Mouse (Mus musculus): ENCODE results near the gene Arhgef17. TPM values are rescaled to one million over a fixed set of nuclear protein-coding genes. Genes with fewer than 3 reads are reported as not detected.
"Not testable (repeated sequence)": the region's sequence is repeated elsewhere in the genome, so short reads cannot be mapped to it uniquely, and the experiment has no call there.

The Arhgef17 gene
- total and polyA plus RNA-seq, 3 experiments = 76.4 to 118 (median 81.7) TPM

DNA sequence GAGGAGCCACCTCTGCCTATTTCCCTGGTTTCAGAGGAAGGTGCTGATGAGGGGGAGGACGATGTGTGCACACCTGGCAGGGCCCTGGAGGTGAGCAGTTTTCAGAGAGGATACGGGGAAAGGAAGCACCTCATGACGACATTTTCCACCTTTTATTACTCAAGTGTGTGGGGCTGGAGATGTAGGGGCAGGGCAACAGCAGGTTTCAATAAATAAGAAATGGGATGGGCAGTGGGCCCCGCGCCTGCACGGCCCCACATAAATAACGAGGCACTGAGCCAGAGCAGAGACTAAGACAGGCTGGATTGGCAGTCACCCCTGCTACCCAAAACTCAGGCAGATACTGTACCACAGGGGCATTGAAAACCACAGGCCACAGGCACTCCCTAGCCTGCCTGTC, 85.9 kb downstream of the Arhgef17 start:
- not testable (repeated sequence) for DNase-seq

DNA sequence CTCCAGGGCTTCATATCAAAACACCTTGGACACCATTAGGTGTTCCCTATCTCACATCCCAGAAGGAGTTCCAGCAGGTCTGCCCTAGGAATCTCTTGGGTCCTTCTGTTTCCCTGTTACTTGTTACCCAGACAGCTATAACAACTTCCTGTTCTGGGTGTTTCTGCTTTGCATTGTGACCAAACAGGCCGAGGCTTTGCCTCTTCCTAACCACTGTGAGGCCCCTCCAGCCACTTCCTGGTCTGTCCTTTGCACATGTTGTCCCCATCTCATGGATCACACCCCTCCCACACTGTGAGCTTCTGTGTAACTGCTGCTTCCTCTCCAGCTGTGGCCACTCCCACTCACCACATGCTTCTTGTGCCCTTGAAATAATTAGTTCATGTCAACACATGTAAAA, 86.5 kb downstream of the Arhgef17 start:
- no peak for DNase-seq

DNA sequence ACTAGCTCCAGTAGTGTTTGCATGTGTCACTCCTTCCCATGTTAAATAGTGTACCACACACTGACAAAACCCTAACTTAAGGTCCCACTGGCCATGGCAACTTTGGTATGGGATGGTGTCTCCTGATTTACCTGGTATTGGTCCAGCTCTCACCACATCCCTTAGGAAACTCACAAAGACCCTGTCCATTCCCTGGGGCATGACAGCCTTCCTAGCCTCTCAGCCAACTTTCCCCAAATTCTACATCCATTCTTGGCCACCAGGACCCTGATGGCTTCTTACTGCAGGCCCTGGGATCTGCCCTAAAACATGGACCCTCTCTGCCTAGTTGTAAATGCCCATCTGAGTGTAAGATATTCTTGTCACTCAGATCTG, 86.9 kb downstream of the Arhgef17 start:
- DNase-seq = no peak

DNA sequence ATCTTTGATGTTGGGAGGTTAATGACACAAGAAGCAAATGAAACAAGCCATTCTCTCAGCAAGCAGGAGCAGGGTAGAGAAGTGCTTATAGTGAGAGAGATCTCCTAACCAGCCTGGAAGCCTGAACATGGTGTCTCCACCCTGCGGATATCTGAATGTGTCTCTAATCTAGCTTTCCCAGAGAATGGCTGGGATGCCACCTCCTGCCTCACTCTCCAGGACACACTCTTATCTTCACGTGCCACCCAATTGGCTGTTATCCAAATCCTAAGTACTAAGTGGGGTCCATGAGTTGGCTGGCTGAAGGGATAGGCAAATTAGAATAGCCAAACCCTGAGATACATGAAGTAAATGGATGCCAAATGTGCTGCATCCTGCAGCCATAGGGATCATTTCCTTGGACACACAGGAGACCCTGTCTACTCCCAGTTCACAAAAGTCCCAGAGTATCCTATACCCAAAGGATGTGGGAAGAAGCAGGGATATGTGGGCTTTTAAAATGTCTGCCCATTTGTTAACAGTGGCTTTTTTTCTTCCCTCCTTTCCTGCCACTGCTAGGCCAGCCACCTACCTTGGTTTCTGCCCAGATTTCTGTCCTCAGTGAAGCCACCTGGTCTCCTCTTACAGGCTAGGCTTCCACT, 87.4 kb downstream of the Arhgef17 start:
- no peak for DNase-seq

DNA sequence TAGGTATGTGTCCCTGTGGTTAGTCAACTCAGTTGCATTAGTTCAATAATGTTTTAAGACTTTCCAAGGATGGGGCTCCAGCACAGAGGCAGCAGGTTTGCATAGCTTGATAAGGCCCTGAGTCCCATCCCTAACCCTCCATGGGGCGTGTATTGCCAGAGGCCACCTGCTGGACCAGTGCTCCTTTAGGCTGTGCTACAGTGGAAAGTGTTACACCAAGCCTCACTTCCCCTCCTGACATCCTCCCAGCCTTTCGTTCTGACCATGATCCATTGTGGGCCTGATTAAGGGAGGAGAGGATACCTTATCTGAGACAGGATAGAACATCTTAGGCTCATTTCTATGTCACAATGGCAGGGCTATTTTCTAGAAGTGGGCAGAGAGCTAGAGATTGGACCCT, 88.0 kb downstream of the Arhgef17 start:
- no peak for DNase-seq

DNA sequence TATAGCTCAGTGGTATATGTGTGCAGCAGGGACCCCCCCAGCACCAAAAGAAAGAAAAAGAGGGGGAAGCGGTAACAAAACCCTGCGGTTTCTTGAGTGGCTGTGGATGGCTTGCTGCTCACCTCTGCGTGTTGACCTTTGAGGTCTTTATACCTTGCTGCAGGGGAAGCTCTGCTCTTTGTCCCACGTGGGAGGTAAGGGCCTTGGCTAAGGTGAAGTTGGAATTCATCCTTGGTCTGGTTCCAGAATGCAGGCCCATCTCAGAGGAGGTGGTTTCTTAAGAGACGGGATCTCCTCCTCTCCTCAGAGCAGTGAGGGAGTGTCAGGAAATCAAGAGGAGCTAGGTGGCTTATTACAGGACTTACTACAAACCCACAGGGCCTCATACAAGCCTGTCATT, 89.7 kb downstream of the Arhgef17 start:
- no peak for DNase-seq

- DNase-seq = no peak
Measured at GRCm38 (mm10) chr7:100841608-100842007, 90.3 kb downstream of the Arhgef17 start.

GRCm38 (mm10) chr7:100840906-100841305, 91.0 kb downstream of the Arhgef17 start:
- no peak for DNase-seq

- DNase-seq = peak; percentile 31
Measured at GRCm38 (mm10) chr7:100839632-100840402, 92.1 kb downstream of the Arhgef17 start.

GRCm38 (mm10) chr7:100837701-100838100, 94.2 kb downstream of the Arhgef17 start:
- no peak for DNase-seq

DNA sequence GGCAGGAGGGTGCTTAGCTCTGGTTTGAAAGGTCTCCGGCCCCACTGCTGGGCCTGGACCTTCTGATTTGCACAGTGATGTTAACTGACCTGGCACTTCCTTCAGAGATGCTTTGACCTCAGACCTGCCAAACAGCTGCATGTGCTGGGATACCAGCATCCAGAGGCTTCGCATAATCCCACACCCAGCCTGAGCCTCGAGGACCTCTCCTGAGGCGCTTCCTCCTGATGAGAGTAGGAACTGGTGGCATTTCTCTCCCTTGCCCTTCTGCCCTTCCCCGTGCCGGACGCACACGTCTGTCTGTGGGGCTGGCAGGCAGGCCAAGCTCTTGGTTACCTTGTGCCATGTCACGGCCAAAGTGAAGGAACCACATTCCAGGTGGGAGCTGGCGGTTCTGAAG, 95.2 kb downstream of the Arhgef17 start:
- no peak for DNase-seq

- DNase-seq = no peak
Measured at GRCm38 (mm10) chr7:100835711-100836110, 96.2 kb downstream of the Arhgef17 start.

GRCm38 (mm10) chr7:100835168-100835567, 96.7 kb downstream of the Arhgef17 start:
- no peak for DNase-seq

DNA sequence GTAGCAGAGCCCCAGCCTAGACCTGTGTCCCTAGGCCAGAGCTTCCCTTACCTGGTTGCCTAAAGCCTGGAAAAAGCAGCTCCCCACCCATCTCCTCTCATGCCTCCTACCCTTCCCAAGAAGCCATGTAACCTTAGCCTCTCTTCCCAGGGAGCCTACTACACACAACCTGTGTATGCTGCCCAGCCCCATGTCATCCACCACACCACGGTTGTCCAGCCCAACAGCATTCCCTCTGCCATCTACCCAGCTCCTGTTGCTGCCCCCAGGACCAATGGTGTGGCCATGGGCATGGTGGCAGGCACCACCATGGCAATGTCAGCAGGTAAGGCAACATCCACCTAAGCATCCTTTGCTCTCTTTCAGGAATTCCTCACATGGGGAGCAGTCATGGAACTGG, 98.0 kb downstream of the Arhgef17 start:
- no peak for DNase-seq

- DNase-seq = no peak
Measured at GRCm38 (mm10) chr7:100828549-100828948, 103.4 kb downstream of the Arhgef17 start.

DNA sequence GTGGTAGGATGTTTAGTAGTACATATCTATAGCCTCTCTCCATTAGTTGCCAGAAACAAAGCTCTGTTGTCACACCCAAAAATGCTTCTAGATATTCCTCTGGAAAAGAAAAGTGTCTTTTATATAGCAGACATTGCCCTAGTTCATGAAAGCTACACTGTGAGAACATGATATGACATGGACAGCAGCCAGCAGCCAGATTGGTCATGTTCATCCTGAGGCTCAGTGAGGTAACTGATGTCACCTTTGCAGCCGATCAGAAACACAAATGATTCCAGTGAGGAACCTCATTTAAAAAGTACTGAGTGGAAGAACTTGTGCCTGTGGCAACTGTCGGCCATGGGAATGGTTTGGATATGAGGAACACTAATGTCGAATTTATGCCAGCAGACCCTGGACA, 107.2 kb downstream of the Arhgef17 start:
- no peak for DNase-seq

Small RNA genes within 50 kb of the gene (microRNA-seq; reads per million reads assigned to microRNA genes)
- gene Mir3102 = 349 to 411 reads per million in 2 experiments

Other genes with a start within 250 kb of the Arhgef17 start
- gene Fam168a, start 225.5 kb downstream of the Arhgef17 start, total RNA-seq (2021) = 10 to 100 TPM; 52.4 to 81.2 TPM
- gene Fam168a, start 225.5 kb downstream of the Arhgef17 start, polyA plus RNA-seq (2012; rRNA removed) = 104 and 123 TPM in 2 replicates
- gene Relt, start 68.7 kb downstream of the Arhgef17 start, total RNA-seq (2021) = 1 to 10 TPM; 1.3 to 2.5 TPM
- gene Relt, start 68.7 kb downstream of the Arhgef17 start, polyA plus RNA-seq (2012; rRNA removed) = 4.5 and 4.6 TPM in 2 replicates
- 10 to 100 TPM in 1 of 2 experiments, 1 to 10 TPM in 1; 5.3 to 12.6 TPM for gene P2ry6, start 42.5 kb upstream of the Arhgef17 start, total RNA-seq (2021)
- gene P2ry6, start 42.5 kb upstream of the Arhgef17 start, polyA plus RNA-seq (2012; rRNA removed) = 32.3 and 34.3 TPM in 2 replicates
- gene P2ry2, start 80.8 kb upstream of the Arhgef17 start, total RNA-seq (2021) = 1 to 10 TPM; 1.9 to 5.0 TPM
- 3.8 and 4.8 TPM in 2 replicates for gene P2ry2, start 80.8 kb upstream of the Arhgef17 start, polyA plus RNA-seq (2012; rRNA removed)
- 10 to 100 TPM; 15.3 to 25.1 TPM for gene Fchsd2, start 160.8 kb upstream of the Arhgef17 start, total RNA-seq (2021)
- 6.3 and 8.2 TPM in 2 replicates for gene Fchsd2, start 160.8 kb upstream of the Arhgef17 start, polyA plus RNA-seq (2012; rRNA removed)